Mouse (Mus musculus): ENCODE measurements around the gene Lonrf2. TPM values are rescaled to one million over a fixed set of nuclear protein-coding genes. Genes with fewer than 3 reads are reported as not detected.
A peak's percentile ranks its signal among the peaks of the same experiment; 100 is the strongest.

Gene Lonrf2
- polyA plus RNA-seq, 1 experiment from 2014 or later, result 27.3 TPM

DNA sequence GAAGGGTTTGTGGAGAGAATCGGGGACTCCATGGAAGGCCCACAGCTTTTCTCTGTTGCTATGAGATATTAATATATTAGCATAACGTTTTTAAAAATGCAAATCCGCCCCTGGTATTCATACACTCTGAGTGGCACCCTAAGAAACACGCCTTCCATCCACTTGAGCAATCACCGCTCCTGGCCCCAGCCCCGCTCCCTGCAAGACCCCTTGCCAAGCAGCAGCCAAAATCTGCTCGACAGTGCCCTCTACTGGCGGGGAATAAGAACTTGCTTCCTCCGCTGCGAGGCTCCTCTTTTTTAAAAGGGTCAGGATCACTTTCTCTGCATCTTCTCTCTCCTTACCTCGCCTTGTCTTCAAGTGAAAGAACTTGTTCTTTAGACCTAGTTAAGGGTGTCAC lies 68.7 kb downstream of the Lonrf2 start:
- WGBS, result 7% methylated on average over 11 of the region's 11 CpGs
- ATAC-seq, result peak; percentile 86
- Histone ChIP-seq H3K4me1 (ENCODE audit: control insufficient read depth, insufficient read depth, low read length) (peaks cover 16% of the 10 kb centered on the region), H3K4me3 (ENCODE audit: low read depth, low read length) (no peak overlapping the region), H3K27ac (ENCODE audit: low read length) (peak overlapping the region; percentile 71; the same call in 1 of the 2 replicates), H3K4me2 (ENCODE audit: low read length) (no peak overlapping the region), H3K9me3 (replicated peaks; ENCODE audit: control insufficient read depth, low read length, poor library complexity, severe bottlenecking) (no peaks in the 10 kb centered on the region), H3K27me3 (ENCODE audit: control insufficient read depth, insufficient read depth, low read depth, low read length) (no peaks in the 10 kb centered on the region), H3K36me3 (ENCODE audit: control insufficient read depth, insufficient read depth, low read length) (no peaks in the 10 kb centered on the region), H3K9ac (ENCODE audit: low read depth, low read length) (no peak overlapping the region)

DNA sequence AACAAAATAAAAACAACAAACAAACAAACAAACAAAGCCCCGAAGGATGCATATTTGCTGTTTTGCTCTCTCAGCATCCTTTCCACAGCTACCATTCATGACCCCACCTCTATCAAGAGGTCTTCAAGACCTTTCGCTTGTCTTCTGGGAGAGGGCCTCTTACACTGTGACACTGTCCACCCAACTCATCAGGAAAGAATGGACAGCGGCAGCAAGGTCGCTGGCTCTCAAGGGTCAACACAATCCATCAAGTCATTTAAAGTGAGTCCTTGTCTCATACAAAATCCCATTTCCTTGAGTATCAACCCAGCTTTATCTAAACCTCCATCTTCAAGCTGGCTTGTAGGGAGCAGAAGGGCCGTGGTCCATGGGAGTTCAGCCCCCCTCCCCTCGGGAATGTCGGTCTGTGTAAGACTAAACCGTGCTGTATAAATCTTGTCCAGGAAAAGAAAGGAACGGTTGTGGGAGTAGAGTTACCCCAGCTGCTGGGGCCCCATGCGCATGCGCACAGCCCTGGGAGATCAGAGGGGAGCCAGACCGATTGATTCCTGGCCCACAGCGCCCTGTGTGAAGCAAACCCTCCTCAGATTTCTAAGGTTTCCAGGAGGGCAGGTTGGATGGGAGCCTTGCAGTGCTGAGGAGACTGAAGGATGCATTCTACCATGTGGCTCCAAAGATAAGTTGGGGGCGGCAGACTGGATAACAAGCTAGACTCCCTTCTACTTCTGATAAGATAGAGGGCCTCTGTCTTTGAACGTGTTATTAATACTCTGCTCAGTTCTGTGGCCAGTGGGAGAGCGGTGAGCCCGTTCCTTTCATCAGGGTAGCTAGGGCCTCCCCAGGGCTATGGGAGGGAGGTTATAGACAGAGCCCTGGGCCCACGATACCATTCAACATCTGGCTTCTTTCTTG lies 69.6 kb downstream of the Lonrf2 start:
- 28% methylated on average over 18 of the region's 18 CpGs for WGBS
- H3K27ac ChIP-seq (ENCODE audit: low read length), result peak overlapping the region; percentile 71
- peak; percentile 77 for ATAC-seq
- no peak overlapping the region for H3K9ac ChIP-seq (ENCODE audit: low read depth, low read length)
- peaks cover 16% of the 10 kb centered on the region for H3K4me1 ChIP-seq (ENCODE audit: control insufficient read depth, insufficient read depth, low read length)
- H3K4me3 ChIP-seq (ENCODE audit: low read depth, low read length), result no peak overlapping the region
- H3K4me2 ChIP-seq (ENCODE audit: low read length), result 0 out of 2 replicates have a peak overlapping the region, but pooled peaks have one; percentile 7
- H3K9me3 ChIP-seq (replicated peaks; ENCODE audit: control insufficient read depth, low read length, poor library complexity, severe bottlenecking), result no peaks in the 10 kb centered on the region
- no peaks in the 10 kb centered on the region for H3K27me3 ChIP-seq (ENCODE audit: control insufficient read depth, insufficient read depth, low read depth, low read length)
- no peaks in the 10 kb centered on the region for H3K36me3 ChIP-seq (ENCODE audit: control insufficient read depth, insufficient read depth, low read length)

- peak; percentile 55 for ATAC-seq
- WGBS, result 51% methylated on average over 4 of the region's 4 CpGs
- H3K27ac ChIP-seq (ENCODE audit: low read length), result no peak overlapping the region
- no peaks in the 10 kb centered on the region for H3K36me3 ChIP-seq (ENCODE audit: control insufficient read depth, insufficient read depth, low read length)
- no peak overlapping the region for H3K4me2 ChIP-seq (ENCODE audit: low read length)
- H3K27me3 ChIP-seq (ENCODE audit: control insufficient read depth, insufficient read depth, low read depth, low read length), result no peaks in the 10 kb centered on the region
- H3K9ac ChIP-seq (ENCODE audit: low read depth, low read length), result no peak overlapping the region
- H3K9me3 ChIP-seq (replicated peaks; ENCODE audit: control insufficient read depth, low read length, poor library complexity, severe bottlenecking), result no peaks in the 10 kb centered on the region
- no peak overlapping the region for H3K4me3 ChIP-seq (ENCODE audit: low read depth, low read length)
- H3K4me1 ChIP-seq (ENCODE audit: control insufficient read depth, insufficient read depth, low read length), result peaks cover 16% of the 10 kb centered on the region
These were observed 70.3 kb downstream of the Lonrf2 start for GRCm38 (mm10) chr1:38766254-38766653.

GRCm38 (mm10) chr1:38763960-38764613 lies 72.4 kb downstream of the Lonrf2 start:
- H3K27me3 ChIP-seq (ENCODE audit: control insufficient read depth, insufficient read depth, low read depth, low read length), result no peaks in the 10 kb centered on the region
- H3K4me1 ChIP-seq (ENCODE audit: control insufficient read depth, insufficient read depth, low read length), result peaks cover 16% of the 10 kb centered on the region
- H3K27ac ChIP-seq (ENCODE audit: low read length), result no peak overlapping the region
- no peak overlapping the region for H3K9ac ChIP-seq (ENCODE audit: low read depth, low read length)
- no peak for ATAC-seq
- no peak overlapping the region for H3K4me3 ChIP-seq (ENCODE audit: low read depth, low read length)
- H3K9me3 ChIP-seq (replicated peaks; ENCODE audit: control insufficient read depth, low read length, poor library complexity, severe bottlenecking), result no peaks in the 10 kb centered on the region
- no peaks in the 10 kb centered on the region for H3K36me3 ChIP-seq (ENCODE audit: control insufficient read depth, insufficient read depth, low read length)
- no peak overlapping the region for H3K4me2 ChIP-seq (ENCODE audit: low read length)
- WGBS, result 24% methylated on average over 10 of the region's 10 CpGs

DNA sequence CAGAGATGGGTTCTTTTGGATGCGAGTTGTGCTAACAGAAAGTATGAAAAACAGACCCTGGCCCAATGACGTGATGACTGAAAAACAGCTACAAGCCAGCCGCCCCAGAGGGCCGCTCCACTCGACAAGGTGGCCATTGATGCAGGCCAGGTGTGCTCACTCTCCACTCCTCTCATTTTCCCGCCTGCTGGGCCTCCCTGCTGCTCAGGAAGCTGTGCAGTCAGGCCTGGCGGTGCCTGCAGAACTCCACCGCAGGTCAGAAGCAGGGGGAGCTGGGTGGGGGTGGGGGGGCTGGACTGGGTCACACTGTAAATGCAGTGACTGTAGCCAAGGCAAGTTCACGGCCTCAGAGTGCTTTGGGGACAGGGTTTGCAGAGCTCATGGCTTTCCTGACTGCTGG lies 76.1 kb downstream of the Lonrf2 start:
- 0 out of 2 replicates have a peak, but pooled peaks cover 7% of the 10 kb centered on the region for H3K4me1 ChIP-seq (ENCODE audit: control insufficient read depth, insufficient read depth, low read length)
- ATAC-seq, result no peak
- H3K9ac ChIP-seq (ENCODE audit: low read depth, low read length), result no peak overlapping the region
- H3K4me2 ChIP-seq (ENCODE audit: low read length), result no peak overlapping the region
- no peaks in the 10 kb centered on the region for H3K27me3 ChIP-seq (ENCODE audit: control insufficient read depth, insufficient read depth, low read depth, low read length)
- no peak overlapping the region for H3K27ac ChIP-seq (ENCODE audit: low read length)
- no peak overlapping the region for H3K4me3 ChIP-seq (ENCODE audit: low read depth, low read length)
- H3K9me3 ChIP-seq (replicated peaks; ENCODE audit: control insufficient read depth, low read length, poor library complexity, severe bottlenecking), result no peaks in the 10 kb centered on the region
- 47% methylated on average over 9 of the region's 9 CpGs for WGBS
- H3K36me3 ChIP-seq (ENCODE audit: control insufficient read depth, insufficient read depth, low read length), result no peaks in the 10 kb centered on the region

GRCm38 (mm10) chr1:38757791-38758403 lies 78.6 kb downstream of the Lonrf2 start:
- H3K27ac ChIP-seq (ENCODE audit: low read length), result no peak overlapping the region
- no peaks in the 10 kb centered on the region; the same call in 1 of the 2 replicates for H3K4me1 ChIP-seq (ENCODE audit: control insufficient read depth, insufficient read depth, low read length)
- no peak overlapping the region for H3K4me2 ChIP-seq (ENCODE audit: low read length)
- H3K27me3 ChIP-seq (ENCODE audit: control insufficient read depth, insufficient read depth, low read depth, low read length), result no peaks in the 10 kb centered on the region
- no peak for ATAC-seq
- no peaks in the 10 kb centered on the region for H3K9me3 ChIP-seq (replicated peaks; ENCODE audit: control insufficient read depth, low read length, poor library complexity, severe bottlenecking)
- H3K9ac ChIP-seq (ENCODE audit: low read depth, low read length), result no peak overlapping the region
- no peak overlapping the region for H3K4me3 ChIP-seq (ENCODE audit: low read depth, low read length)
- H3K36me3 ChIP-seq (ENCODE audit: control insufficient read depth, insufficient read depth, low read length), result no peaks in the 10 kb centered on the region
- 74% methylated on average over 5 of the region's 5 CpGs for WGBS

DNA sequence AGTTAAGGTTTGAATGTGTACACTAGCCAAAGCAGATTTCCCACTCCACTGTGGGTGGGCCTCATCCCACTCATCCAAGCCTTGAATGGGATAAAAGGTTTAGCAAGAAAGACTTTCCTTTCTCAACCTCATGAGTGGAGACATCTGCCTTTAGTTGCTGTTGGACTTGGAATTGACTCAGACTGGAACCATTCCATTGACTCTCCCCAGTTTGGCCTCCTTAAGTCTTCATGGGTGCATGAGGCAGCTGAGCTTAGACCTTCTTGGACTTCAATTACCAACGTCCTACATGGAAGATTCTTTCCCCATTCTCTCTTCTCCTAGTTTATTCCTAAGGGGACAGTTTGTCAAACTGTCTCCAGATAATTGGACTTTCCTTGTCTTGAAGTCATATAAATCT lies 92.6 kb downstream of the Lonrf2 start:
- Histone ChIP-seq H3K27me3 (ENCODE audit: control insufficient read depth, insufficient read depth, low read depth, low read length) (no peaks in the 10 kb centered on the region), H3K36me3 (ENCODE audit: control insufficient read depth, insufficient read depth, low read length) (no peaks in the 10 kb centered on the region), H3K9ac (ENCODE audit: low read depth, low read length) (no peak overlapping the region), H3K4me1 (ENCODE audit: control insufficient read depth, insufficient read depth, low read length) (no peaks in the 10 kb centered on the region), H3K4me3 (ENCODE audit: low read depth, low read length) (no peak overlapping the region), H3K9me3 (replicated peaks; ENCODE audit: control insufficient read depth, low read length, poor library complexity, severe bottlenecking) (no peaks in the 10 kb centered on the region), H3K4me2 (ENCODE audit: low read length) (no peak overlapping the region), H3K27ac (ENCODE audit: low read length) (no peak overlapping the region)
- 54% methylated on average over 1 of the region's 1 CpGs for WGBS
- ATAC-seq, result no peak

All from midbrain, embryonic 16.5 days (tissue).